Mouse (Mus musculus): ENCODE measurements around the gene Mrpl21.

The Mrpl21 gene

DNA sequence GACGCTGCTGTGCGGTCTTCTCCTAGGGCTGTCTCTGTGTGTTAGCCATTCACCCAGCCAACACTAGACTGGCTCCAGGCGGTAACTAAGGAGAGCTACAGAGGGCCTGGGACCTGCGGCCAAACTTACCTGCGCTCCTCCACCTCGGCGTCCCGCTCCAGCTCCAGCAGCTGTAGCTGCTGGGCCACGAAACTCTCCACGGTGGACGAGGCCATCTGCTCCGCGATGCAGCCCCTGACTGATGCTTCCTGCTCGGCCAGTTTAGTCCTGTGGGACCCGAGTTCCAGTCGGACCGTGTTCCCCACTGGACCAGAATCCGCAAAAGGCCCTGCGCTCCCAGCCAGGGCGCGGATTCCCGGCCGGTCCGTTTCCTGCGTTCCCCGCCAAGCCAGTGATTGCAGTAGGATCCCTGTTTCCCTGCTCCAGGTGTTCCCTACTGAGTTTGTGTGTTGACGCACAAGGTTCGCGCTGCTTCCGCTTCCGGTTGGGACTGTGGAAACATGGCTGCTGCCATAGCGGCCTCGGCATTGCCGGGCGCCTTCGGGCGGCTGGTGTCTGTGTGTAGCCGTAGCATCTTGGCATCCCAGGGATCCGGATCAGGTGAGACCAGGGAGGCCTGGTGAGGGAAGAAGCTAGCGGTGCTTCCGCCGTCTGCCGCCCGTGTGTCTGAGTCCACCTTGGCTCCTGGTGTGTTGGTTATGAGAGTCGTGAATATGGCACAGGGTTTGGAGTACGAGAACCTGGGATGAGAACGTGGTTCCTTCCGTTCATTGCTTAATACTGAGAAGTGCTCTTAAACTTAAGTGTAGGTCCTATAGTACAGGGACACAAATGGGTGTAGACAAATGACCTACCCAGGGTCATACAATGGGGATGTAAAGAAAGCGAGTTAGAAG lies at the start of gene Mrpl21, which contains the start of gene Ighmbp2:
Gene Mrpl21 (plus strand): TSS at position 330 of the 896 bp plus-strand sequence.
Gene Ighmbp2 (minus strand): TSS at position 446 of the 896 bp plus-strand sequence.
- DNase-seq: peak; percentile 91 to 93

DNA sequence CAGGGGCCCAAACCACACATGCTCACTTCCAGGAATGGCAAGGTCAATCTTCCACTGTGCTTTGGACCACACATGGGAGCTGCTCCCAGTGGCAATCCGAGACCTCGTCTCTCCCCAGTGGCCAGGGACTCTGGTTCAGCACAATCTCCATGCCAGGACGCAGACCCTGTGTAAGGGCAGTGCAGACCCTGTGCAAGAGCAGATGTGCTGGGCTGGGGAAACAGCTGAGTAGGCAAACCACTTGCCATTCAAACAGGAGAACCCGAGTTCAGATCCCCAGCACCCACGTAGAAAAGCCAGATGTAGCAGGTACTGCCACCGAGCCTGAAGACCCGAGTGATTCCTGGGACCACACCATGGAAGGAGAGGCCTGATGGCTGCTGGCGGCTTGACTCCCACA lies 22.7 kb upstream of the Mrpl21 start:
- no peak for DNase-seq

DNA sequence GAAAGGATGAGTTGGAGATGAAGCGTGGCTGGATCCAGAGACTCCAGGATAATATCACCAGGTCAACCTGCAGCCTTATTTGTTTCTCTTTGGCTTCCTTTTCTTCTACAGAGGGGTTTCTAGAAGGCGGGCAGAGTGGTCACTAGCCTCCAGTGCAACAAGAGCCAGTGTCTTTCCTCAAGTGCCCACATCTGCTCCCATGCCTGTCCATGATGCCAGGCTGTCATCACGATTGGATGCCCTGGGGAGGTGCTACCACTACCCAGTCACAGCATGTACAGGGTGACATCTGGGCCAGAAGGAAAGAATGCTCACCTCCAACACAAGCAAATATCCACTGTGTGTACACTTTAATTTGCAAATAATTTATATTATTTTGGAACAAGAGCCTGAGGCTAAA lies 22.1 kb upstream of the Mrpl21 start:
- no peak for DNase-seq

DNA sequence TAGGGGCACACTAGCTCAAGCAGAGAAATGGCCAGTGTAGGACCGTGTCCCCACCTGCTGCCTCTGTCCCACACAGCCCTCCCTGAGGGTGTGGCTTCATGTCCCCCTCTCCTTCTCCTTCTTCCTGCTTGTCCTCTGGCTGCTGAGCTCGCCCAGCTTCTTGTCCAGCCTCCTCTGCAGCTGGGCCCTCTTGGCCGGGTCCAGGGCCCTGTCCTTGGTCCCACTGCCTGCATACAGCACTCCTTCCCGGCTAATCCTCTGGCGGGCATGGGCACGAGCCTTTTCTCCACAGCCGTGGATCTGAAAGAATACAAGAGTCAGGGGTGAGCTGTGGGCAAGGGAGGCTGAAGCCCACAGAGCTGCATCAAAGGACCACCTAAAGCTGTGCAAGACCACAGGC lies 21.4 kb upstream of the Mrpl21 start:
- no peak for DNase-seq

DNA sequence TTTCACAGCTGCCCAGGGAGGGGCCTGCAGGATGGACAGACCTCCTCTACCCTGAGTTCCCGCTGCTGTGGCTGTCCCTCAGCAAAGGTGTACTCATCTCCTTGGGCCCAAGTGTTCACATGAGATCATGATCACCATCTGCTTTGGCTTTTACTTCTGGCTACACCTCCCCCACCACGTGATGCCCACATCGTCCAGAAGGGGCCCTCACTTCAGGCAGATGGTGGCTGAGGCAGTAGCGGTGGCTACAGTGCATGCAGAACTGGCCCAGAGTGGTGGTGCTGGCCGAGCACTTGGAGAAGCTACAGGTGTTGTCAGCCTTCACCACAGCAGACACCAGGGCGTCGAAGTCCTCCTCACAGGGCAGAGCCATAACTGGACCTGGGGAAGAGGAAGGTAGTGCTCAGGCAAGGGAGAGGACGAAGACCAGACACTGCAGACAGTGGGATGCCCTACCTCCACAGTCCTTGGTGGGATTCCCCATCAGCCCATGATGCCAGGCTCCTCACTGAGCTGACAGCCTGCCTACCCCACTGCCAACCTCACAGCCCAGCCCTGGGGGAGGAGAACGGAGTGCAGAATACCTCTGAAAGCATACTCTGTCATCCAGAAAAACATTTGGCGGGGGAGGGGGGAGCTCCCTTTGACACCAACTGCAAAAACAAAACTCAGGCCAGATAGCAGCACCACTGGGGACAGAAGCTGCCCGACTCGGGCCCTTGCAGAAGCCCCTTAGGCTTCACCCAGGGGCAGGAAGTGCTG lies 20.8 kb upstream of the Mrpl21 start:
- no peak for DNase-seq

DNA sequence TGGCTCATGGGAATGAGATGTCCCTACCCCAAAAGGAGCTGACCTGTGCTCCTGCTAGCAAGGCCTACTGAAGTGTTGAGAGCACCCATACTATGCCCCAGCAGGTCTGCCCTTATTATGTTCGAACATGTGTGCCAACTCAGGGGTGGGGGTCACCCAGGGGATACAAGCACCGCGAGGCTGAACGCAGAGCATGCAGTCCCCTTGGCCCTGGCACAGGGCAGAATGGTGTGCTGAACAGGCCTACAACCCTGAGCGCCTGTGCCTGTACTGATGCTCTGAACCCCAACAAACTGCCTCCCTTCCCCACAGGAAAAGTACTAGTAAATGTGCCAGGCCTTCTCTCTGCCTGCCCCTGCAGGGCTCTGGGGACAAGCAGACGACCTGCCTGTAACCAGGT lies 18.4 kb upstream of the Mrpl21 start:
- no peak for DNase-seq

DNA sequence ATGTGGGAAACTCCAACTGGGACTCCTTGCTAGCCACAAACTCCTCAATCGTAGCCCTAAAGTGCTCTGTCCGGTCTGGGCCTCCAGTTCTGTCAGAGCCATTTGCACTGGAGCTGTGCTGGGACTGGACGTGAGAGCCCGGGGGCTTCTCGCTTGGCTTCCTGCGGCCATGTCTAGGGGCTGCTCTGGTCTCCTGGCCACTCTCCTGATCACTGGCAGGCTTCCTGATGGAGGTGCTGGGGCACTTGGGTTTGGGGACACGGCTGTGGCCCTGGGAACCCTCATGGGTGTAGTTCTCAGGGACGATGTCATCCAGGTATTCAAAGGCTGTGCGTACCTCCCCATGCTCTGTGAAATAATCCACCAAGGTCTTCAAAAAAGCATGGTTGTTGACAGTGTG lies 17.5 kb upstream of the Mrpl21 start:
- DNase-seq: no peak

DNA sequence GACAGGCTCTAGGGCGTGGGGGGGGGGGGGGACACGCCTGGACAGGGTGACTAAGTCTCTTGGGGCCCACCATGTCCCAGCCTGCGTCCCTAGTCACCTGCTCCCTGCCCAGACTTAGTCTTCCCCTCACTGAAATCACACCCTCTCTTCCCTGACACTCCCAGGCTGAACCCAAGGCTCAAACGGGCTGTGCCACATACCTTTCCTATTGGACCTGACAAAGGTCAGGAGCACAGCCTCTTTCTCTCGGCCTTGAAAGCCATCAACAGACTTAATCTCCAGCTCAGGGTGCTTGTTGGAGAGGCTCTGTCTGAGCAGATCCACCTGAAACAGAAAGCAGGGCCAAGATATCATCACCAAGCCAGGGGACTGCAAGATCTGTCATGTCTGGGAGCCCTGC lies 16.6 kb upstream of the Mrpl21 start:
- no peak for DNase-seq

DNA sequence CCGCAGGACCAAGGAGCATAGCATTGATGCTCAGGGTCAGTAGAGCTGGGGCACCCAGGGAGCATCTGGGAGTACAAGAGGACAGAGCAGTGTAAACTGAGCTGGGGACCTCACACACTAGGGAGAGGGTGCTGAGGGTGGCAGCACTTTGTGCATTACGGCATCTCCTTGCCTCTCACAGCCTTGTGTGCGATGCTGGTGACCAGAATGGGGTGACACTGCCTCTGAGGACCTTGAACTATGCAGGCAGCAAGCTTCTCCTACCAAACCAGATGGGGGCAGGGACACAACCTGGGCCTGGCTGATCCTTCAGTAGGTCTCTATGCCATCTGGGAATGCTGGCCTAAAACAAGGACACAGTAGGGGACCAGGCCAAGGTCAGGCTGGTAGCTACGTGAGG lies 16.0 kb upstream of the Mrpl21 start:
- DNase-seq: no peak

DNA sequence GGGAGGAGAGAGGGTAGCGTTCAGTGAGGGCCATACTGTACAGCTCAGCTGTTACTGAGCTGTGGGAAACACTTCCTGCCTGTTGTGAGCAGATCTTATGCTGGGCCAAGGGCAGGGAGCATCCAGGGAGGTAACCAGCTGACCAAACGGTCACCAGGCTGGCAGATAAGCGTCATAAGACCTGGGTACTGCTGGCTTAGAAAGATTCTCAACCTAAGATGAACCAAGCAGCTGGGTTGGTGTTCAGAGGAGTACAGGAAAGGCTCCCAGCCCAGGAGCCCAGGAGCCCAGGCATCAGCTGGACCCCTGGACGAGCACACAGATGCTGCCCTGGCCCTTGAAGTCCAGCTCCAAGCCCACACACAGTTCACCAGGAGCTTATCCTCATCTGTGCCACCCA lies 15.4 kb upstream of the Mrpl21 start:
- no peak for DNase-seq

DNA sequence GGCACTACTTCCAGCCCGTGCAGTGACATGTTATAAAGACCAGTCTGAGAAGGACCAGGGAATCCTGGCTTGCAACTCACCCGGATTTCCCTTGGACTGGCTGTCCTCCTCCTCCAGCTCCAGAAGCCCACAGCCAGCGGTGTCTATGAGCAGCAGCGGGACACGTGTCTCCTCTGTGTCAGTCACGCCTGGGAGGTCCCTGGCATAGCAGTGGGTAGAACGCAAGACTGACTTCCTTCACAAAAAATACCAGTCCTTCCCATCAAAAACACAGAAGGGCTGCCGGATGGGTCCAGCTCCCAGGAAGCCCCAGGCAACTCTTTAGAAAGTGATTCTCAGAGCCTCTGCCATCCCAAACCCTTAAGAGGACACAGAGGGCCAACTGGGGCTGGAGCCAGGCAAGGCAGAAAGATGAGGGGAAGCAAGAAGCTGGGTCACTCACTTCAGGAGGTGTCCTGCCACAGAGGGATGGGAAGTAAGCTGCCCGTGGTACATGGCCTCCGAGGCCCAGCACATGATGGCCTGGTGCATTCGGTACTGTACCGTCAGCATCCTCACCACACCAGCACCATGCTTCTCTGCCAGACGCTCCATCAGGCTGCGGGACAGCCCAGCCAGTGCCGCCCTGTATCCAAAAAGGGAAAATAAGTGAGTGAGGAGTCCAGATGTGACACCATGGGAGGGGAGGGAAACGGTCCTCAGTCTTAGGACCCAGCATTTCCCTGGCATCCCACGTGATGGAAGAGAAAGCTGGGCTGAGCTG lies 14.3 kb upstream of the Mrpl21 start:
- DNase-seq: no peak

DNA sequence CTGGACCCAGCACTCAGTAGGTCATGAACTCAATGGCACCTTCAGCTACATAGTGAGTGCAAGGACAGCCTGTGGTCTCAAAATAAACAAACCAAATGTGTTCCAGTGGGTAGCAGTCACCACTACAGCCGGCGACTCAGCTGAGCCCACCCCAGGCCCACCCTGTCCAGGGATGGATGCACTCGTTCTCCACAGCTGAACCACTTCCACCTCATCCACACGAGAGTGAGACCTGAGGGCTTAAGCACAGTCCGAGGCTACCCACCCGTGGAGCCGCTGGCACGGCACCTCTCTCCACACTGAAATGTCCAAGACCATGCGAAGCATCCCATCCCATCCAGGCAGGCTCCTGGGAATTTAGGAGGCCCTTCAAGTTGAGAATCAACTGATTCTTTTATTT lies 13.4 kb upstream of the Mrpl21 start:
- DNase-seq: no peak

DNA sequence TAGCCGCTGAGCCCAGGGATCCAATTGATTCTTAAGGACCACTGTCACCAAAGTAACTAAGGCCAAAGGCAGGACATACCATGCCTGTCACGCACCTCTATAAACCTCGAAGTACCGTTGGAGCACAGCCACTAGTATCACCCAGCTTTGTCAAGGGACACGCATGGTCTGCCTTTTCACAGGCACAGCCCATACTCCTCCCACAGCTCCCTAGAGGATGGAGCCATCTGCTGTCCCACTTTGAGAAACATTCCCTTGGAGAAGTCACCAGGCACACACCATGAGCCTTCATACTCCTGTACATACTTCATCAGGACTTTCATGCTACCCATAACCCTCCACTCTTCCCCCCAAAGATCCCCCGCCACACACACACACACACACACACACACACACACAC lies 12.9 kb upstream of the Mrpl21 start:
- no peak for DNase-seq

DNA sequence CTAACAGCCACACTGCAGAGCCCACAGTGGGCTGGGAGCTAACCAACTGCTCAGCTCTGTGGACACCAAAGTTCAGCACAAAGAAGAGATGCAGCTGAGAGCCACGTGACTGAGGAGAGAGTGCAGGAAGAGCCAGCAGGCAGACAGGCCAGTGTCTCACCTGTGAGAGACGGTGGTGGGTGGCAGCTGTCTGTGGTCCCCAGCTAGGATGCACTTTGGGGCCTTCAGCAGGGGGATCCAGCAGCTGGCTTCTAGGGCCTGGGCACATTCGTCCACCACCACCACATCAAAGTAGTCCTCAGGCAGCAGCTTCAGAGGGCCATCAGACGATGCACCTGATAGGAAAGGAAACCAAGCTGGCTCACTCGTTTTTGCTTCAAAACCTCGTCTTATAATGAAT lies 11.3 kb upstream of the Mrpl21 start:
- DNase-seq: no peak

DNA sequence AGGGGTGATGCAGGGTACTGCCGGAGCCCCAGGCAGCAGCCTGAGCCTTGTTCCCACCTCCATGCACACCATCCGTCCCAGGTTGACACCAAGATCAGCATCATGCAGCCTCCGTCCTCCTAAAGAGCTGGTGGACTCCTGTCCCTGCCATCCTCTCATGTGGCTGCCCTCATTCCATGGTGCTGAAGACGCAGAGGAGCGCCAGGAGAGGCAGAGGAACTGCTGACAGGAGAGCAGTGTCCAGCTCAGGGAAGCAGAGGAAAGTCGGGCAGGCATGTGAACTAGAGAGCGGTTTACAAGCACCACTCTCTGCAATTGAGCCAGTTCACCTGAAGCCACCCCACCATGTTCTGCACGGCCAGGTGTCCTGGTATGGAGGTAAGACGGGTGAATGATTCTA lies 9.4 kb upstream of the Mrpl21 start:
- no peak for DNase-seq

DNA sequence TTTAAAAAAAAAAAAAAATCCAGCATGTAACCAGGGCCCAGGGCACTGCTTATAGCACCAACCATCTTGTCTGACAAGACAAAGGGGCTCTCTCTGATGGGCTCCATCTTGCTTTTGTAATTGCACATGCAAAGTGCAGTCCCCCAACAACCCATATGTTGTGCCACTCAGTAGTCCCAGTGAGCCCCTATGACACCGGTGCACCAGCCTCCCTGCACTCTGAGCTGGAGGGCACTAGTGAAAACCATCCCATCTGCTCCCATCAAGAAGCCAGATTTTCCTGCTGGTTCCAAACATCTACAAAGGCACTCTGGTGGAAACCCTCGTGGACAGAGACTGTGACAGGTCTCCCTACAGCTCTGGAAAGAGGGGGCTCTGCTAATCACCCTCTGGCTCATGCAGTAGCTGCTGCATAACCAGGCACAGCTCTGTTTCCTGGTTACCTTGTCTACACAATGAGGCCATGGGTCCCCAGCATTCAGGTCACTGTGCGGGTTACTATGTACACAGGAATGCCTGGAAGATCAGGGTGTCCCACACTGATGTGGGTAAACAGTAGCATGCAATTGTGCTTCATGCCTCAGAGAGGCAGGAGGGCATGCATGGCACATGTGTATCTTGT lies 6.8 kb upstream of the Mrpl21 start:
- no peak for DNase-seq

DNA sequence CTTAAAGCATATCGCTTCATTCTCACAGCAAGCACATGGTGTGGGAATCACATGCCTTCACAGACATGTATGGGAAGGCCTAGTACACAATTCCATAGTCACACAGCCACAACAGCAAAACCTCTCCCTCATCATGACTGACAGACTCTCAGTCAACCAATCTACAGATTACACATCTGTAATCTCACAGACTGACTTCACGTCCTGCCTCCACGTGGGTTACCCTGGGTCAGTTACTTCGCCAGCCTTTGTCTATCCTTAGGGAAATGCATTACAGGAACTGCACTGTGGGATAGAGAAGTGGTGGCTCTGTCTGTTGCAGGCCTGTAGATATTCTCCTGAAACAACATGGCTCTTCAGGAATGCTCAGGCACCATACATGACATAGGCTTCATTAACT lies 815 bp upstream of the Mrpl21 start:
- DNase-seq: no peak

DNA sequence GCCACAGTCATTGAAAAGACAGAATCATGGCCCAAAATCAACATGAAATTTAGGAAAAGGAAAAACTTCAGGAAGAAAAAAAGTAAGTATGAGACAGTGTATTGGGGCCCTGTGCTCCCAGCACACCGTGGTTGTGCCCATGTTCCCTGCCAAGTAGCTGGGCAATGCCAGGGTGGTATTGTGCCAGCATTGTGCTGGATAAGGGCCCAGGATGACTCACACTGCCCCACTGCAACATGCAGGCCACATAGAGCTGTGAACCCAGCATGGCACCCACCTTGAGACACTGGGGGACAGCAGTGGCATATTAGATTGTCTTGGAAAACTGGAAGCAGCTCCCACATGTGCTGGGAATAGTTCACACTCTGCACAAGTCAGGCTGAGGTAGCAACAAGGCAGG lies 6.3 kb downstream of the Mrpl21 start:
- no peak for DNase-seq

DNA sequence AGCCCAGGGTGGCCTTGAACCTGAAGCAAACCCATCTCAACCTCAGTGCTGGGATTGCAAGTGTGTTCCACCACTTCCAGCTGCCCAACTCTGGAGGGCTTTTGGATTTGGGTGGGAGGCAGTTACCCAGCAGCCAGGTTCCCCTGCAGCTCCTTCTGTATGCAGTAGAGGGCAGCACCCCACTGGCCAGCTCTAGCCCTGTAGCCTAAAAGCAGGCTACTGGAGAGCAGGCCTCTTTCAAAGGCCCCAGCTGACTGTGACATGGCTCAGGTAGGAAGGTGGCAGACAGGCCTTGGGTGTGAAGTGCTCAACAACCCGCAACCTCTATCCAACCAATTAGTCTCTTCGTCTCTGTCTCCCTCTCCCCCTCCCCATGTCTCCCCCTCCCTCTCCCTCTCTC lies 9.3 kb downstream of the Mrpl21 start:
- peak; percentile 67 to 80 for DNase-seq

DNA sequence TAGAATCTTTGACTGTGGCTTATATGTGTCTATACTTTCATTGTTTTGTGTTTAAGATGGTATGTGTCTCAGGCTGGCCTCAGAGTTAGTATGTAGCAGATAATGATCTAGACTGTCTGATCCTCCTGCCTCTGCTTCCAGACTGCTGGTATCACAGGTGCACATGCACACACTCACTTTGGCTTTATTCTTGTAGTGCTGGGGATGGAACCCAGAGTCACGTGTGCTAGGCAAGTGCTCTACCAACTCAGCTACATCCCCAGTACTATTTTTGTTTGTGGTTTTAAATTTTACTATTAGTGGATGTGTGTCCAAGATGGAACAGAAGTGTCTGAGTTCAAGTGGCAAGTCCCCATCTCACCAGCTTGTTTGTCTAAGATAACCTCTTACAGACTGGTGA lies 10.3 kb downstream of the Mrpl21 start:
- DNase-seq: no peak

DNA sequence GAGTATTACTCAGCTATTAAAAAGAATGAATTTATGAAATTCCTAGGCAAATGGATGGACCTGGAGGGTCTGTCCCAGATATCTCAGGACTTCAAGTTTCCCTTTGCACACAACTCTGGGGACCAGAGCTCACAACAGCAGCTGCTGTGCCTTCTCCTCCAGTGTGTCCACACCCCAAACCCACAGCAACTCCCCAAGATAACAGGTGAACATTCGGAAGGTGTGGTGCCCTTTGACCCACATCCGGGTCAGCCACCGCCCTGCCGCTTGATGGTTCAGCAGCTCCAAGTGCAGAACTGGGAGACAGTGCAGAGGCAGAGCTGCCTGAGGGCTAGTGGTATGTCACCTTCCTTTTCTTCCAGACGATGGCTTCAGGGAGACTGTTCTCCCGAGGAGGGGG lies 12.5 kb downstream of the Mrpl21 start:
- peak in 1 of 2 experiments; percentile 48 for DNase-seq

DNA sequence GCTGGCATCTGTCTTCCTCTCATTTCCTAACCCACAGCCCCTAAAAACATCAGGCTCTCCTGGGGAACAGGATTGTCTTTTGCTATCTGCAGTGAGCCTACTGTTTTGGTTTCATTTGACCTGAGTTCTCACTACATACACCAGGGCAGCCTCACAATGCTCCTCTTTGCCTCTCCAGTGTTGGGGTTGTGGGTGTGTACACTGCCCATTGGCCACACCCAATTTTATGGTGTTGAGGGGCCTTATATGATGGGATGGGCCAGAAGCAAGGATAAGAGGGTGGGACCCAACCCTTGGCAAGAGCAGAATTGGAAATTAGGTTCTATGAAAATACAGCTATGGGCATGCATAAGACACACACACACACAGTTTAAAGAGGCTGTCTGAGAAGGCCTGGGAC lies 14.3 kb downstream of the Mrpl21 start:
- DNase-seq: no peak

DNA sequence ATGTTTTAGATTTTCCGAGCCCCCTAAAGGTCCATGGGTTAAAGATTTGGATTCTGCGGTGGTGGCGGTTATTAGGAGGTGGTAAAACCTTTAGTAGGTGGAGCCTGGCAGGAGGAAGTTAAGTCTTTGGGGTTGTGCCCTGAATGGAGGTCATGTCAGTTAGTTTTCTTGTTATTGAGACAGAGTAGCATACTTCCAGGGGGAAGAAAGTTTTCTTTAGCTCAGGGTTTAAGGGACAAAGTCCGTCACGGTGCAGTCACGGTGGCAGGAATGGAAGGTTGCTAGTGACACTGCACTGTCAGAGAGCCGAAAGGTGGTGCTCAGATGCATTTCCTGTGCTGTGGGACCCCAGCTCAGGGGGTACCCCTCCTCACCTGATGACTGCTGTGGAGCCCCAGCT lies 15.1 kb downstream of the Mrpl21 start:
- DNase-seq: peak; percentile 49 to 53

Measured in kidney, postnatal 36 days (tissue).